Mouse (Mus musculus): ENCODE measurements at regions not wholly inside any gene's neighbourhood (a gene's known extent, or its start where the extent isn't known, plus 50 kb on each side); places are given as distances from the start of the nearest gene placed in this dataset.

- DNase-seq (ENCODE audit: low spot score in 2 of 2) = no peak
These were observed 51.2 kb upstream of the Nectin1 start for GRCm38 (mm10) chr9:43692538-43692937.

Measured in layer of hippocampus, adult 18-20 months (tissue).